Mouse (Mus musculus): ENCODE data around the gene Tgfbr2.

- TF ChIP-seq CTCF (IDR thresholded peaks at IDR 0.05; ENCODE audit: low read depth) (no peak), EP300 (IDR thresholded peaks at IDR 0.05; ENCODE audit: low read depth) (no peak)
These were observed 46.3 kb downstream of the Tgfbr2 start for GRCm38 (mm10) chr9:116128886-116129285.

Data from liver, embryonic 14.5 days (tissue).